Mouse (Mus musculus) E14TG2a.4 (cell line): ENCODE measurements at regions not wholly inside any gene's neighbourhood (a gene's known extent, or its start where the extent isn't known, plus 50 kb on each side); places are given as distances from the start of the nearest gene placed in this dataset.

Source experiments
- H3K27me3 ChIP-seq: 2 replicates; pipeline ENCODE4 v1.6.1; 2014; ENCODE audit warnings: low read length, control low read depth; ENCODE audit not compliant: insufficient read depth
- H3K36me3 ChIP-seq: 2 replicates; pipeline ENCODE4 v1.6.1; 2014; ENCODE audit warnings: low read length, control low read depth; ENCODE audit not compliant: insufficient read depth
- H3K4me1 ChIP-seq: replicated peaks from 2 replicates; pipeline ENCODE4 v1.6.1; 2014; ENCODE audit warnings: low read depth, low read length, control low read depth
- H3K4me3 ChIP-seq: replicated peaks from 2 replicates; pipeline ENCODE4 v1.5.1; 2014; ENCODE audit warnings: mild to moderate bottlenecking, low read length
- H3K9me3 ChIP-seq: 2 replicates; pipeline ENCODE4 v1.6.1; 2014; ENCODE audit warnings: low read length, control low read depth
- CTCF ChIP-seq: conservative IDR thresholded peaks from 2 replicates; pipeline ENCODE4 v1.5.1; 2014; ENCODE audit warnings: low read length
- NANOG ChIP-seq: IDR thresholded peaks from 2 replicates; pipeline ENCODE4 v1.6.1; 2014; ENCODE audit warnings: borderline replicate concordance, low read length, mixed read lengths
- POU5F1 ChIP-seq: IDR thresholded peaks from 2 replicates; pipeline ENCODE4 v1.6.1; 2014; ENCODE audit warnings: low read length, borderline replicate concordance

DNA sequence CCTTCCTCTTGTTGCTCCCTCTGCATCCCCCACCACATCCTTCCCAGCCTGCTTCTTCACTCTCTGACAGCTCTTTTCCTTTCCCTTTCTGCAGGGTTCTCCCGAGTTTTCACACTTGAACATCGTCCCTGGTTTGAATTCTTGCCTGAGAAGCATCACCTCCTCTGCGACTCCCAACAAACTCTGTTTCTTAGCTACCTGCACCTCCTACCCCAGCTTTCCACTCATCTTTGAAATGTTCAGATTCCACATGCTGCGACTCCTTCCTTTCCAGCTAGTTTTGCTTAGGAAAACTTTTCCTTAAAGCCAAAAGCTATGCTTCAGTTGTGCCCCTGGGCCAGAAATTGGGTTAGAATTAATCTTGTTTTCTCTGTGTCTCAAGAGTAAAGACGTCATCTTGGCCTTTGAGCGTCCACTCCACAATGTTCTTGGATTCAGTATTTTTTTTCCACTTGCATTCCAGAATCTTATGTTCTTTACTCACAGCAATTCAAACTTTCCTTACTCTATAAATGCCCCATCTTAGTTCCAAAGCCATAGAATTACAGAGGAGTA is 317.3 kb upstream of the Hnrnpa3 start:
- H3K9me3 ChIP-seq, result no peaks in the 10 kb centered on the region
- H3K4me3 ChIP-seq, result no peak overlapping the region
- H3K27me3 ChIP-seq, result no peaks in the 10 kb centered on the region
- H3K4me1 ChIP-seq, result peaks cover 4% of the 10 kb centered on the region; the same call in 1 of the 2 replicates
- TF ChIP-seq NANOG, result no peak
- no peak for TF ChIP-seq POU5F1
- H3K36me3 ChIP-seq, result no peaks in the 10 kb centered on the region

DNA sequence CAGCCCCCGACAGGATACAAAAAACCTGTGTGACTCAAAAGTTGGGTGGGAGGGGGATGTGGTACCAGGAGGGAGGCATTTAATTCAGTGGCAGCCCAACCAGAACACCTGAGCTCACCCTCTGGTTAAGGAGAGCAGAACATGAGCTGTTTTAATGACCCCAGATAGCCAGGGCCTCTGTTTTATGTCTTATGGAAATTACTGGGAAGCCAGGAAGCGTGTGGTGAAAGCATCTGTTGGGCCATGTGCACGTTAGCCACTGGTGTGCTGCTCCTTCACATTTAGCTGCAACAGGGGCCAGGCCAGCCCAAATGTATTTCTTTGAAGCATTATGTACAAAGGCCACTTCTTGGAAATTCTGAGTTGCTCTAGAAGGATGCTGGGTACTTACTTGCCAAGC is 308.2 kb upstream of the Hnrnpa3 start:
- no peaks in the 10 kb centered on the region for H3K36me3 ChIP-seq
- TF ChIP-seq CTCF (no peak), NANOG (no peak), POU5F1 (no peak)

DNA sequence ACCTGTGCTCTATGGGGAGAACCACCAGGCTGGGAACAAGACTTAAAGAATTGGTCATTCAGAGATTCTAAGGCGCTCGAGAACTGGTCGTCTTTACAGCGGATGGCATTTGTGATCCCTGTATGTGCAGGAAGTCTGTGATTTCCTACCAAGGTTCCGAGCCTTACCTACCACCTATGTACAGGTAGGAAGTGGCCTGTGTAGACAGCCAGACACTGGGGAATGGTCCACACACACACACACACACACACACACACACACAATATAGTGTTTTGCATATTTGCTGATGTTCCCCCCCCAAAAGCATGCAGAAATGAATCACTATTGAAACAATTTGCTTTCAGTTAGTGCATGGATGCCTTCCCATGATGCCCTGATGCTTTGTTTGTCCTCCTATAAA is 307.1 kb upstream of the Hnrnpa3 start:
- H3K27me3 ChIP-seq, result no peaks in the 10 kb centered on the region
- H3K4me3 ChIP-seq, result no peak overlapping the region
- no peaks in the 10 kb centered on the region for H3K36me3 ChIP-seq
- TF ChIP-seq NANOG (no peak), CTCF (no peak), POU5F1 (no peak)
- no peaks in the 10 kb centered on the region for H3K4me1 ChIP-seq
- no peaks in the 10 kb centered on the region for H3K9me3 ChIP-seq

More for the DNA sequence above, 308.2 kb upstream of the Hnrnpa3 start:
- H3K4me3 ChIP-seq, result no peak overlapping the region
- no peaks in the 10 kb centered on the region for H3K9me3 ChIP-seq
- no peaks in the 10 kb centered on the region for H3K27me3 ChIP-seq
- H3K4me1 ChIP-seq, result no peaks in the 10 kb centered on the region

DNA sequence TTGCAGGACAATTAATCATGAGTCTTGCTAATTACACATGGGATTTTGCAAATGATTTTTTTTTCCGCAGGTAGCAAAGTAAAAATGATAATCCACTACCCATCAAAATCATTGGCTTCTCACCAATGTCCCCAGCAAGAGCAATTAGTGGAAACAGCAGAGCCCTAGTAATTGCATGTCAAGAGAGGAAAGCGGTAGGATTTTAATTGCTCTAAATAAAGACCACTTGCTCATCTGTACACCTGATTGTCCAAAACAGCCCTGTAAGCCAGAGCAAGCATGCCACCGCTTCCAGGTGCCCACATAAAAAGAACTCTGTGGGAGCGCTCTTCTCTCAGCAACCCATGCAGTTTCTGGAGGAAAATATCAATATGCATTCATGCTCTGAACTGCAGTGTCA is 306.5 kb upstream of the Hnrnpa3 start:
- TF ChIP-seq CTCF (no peak), NANOG (no peak), POU5F1 (no peak)

DNA sequence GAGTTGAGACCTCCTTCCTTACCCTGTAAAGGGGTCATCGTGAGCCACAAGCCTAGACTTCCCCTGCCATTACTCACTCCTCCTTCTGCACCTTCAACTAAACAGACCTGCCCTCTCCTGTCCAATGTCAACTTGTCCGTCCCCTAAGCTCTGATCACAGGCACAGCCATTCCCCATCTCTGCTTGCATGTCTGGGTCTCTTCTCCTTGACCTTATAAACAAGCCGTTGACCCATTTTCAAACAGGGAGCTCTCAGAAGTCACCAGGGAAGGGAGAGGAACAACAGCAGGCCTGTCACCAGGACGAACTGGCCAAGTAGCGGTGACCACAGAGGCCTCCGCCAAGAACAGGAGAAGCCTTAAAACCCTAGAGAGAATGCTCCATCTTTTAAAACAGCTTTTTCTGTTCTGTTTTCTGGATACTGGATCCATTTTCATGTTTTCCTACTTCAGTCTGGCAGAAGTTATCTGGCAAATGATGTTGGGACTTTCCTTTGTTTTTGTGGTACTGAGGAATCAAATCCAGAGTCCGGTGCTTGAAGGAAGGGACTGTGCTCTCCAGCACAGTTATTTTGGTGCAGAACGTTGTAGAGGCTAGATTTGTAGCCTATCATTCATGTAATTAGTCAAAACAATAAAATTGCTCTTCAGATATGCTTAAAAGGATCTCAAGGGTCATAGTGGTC is 302.2 kb upstream of the Hnrnpa3 start:
- no peaks in the 10 kb centered on the region for H3K36me3 ChIP-seq
- no peaks in the 10 kb centered on the region for H3K9me3 ChIP-seq
- H3K4me1 ChIP-seq, result no peaks in the 10 kb centered on the region
- H3K27me3 ChIP-seq, result no peaks in the 10 kb centered on the region
- TF ChIP-seq CTCF (no peak), POU5F1 (no peak), NANOG (no peak)
- H3K4me3 ChIP-seq, result no peak overlapping the region

More for the DNA sequence above, 306.5 kb upstream of the Hnrnpa3 start:
- no peaks in the 10 kb centered on the region for H3K4me1 ChIP-seq
- no peak overlapping the region for H3K4me3 ChIP-seq
- no peaks in the 10 kb centered on the region for H3K36me3 ChIP-seq
- H3K27me3 ChIP-seq, result no peaks in the 10 kb centered on the region
- no peaks in the 10 kb centered on the region for H3K9me3 ChIP-seq

DNA sequence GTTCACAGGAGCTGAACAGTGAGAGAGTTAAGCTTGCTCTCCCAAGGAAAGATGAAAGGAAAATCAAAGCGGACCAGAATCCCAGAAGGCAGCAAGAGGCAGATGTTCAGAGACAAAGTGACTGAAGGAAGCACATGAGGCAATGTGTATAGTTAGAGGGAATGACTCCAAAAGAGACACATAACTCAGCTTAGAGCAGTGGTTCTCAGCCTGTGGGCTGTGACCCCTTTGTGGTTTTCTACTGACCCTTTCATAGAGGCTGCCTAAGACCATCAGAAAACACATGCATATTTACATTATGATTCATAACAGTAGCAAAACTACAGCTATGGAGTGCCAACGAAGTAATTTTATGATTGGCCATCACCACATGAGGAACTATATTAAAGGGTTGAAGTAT is 301.5 kb upstream of the Hnrnpa3 start:
- TF ChIP-seq NANOG, result no peak
- TF ChIP-seq CTCF, result no peak
- no peak for TF ChIP-seq POU5F1
- Histone ChIP-seq H3K9me3 (no peaks in the 10 kb centered on the region), H3K4me1 (no peaks in the 10 kb centered on the region), H3K36me3 (no peaks in the 10 kb centered on the region), H3K27me3 (no peaks in the 10 kb centered on the region), H3K4me3 (no peak overlapping the region)

DNA sequence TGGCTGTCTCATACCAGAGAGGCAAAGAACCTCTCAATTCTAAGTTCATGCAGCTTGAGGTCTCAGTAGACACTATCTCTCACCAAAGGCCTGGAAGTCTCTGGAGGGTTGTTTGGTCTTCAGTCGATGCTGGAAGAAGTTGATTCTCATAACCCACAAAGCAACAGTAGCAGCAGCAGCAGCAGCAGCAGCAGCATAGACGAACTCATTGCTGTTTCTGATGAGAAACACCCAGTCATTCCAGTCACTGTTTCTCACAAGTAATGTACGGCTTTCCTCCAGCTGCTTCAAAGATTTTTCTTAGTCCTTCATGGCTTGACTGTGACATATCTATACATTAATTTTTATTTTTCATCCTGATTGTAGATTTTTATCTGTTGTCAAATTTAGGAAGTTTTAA is 298.1 kb upstream of the Hnrnpa3 start:
- Histone ChIP-seq H3K27me3 (no peaks in the 10 kb centered on the region), H3K9me3 (no peaks in the 10 kb centered on the region), H3K4me1 (no peaks in the 10 kb centered on the region), H3K36me3 (no peaks in the 10 kb centered on the region), H3K4me3 (no peak overlapping the region)
- TF ChIP-seq POU5F1, result no peak

DNA sequence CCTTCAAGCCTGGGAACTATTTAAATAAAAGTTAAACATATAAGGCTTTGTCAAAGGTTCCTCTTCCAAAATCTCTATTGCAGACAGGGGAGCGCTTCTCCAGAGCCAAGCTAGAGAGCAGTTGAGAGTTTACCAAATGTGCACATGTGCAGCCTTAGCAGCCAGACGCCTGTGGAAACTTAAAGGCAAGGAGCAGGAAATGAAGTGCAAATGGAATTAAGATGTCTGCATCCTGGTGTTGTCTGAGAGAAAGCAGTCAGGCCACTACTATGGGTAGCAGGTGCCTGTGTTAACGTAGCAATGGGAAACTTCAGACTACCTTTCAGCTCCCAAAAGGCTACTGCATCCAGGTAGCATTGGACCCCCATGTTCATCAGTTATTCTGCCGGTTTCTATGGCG is 282.4 kb upstream of the Hnrnpa3 start:
- Histone ChIP-seq H3K4me1 (no peaks in the 10 kb centered on the region), H3K4me3 (no peak overlapping the region), H3K27me3 (no peaks in the 10 kb centered on the region), H3K9me3 (0 out of 2 replicates have a peak, but pooled peaks cover 3% of the 10 kb centered on the region), H3K36me3 (no peaks in the 10 kb centered on the region)
- no peak for TF ChIP-seq CTCF
- no peak for TF ChIP-seq NANOG
- TF ChIP-seq POU5F1, result no peak

DNA sequence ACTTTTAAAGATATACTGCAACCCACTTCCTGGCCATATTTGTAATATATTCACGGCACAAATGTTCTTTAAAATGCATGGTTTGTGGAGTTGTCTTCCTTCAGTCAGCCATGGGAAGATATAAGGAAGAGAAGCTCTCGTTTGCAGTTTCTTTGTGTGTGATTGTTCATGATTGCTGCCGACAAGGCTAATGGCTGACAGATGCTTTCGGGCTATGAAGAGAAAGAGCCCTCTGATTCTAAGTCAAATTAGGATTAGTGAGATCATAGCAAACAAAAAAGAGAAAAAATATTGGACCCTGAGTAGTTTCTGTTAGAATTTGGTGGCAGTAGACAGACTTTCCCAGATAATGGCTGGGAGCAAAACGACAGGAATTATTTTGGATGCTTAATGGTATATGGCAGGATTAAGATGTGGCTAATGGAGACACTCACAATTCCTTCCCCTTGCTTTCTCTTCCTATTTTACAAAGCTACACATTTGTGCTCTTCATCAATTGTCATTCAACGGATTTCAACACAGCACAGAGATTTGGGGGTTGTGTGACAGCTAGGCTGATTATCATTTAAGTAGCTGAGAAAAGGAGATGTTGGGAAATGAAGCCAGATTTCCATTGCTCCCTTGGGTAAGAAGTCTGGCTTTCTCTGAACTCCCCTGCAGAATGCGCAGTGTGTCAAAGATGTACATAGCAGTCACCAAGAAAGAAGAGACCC is 273.4 kb upstream of the Hnrnpa3 start:
- H3K27me3 ChIP-seq, result no peaks in the 10 kb centered on the region
- no peaks in the 10 kb centered on the region for H3K4me1 ChIP-seq
- TF ChIP-seq POU5F1, result no peak
- no peak for TF ChIP-seq NANOG
- TF ChIP-seq CTCF, result no peak
- H3K4me3 ChIP-seq, result no peak overlapping the region
- H3K9me3 ChIP-seq, result no peaks in the 10 kb centered on the region
- H3K36me3 ChIP-seq, result no peaks in the 10 kb centered on the region
